Mouse (Mus musculus) right cerebral cortex, adult 18-20 months (tissue): ENCODE data around the gene Serinc5.

Experiments used
- DNase-seq: peaks from one replicate; pipeline ENCODE4 v3.0.0; 2022; ENCODE audit warnings: mixed read lengths

Serinc5 gene

DNA sequence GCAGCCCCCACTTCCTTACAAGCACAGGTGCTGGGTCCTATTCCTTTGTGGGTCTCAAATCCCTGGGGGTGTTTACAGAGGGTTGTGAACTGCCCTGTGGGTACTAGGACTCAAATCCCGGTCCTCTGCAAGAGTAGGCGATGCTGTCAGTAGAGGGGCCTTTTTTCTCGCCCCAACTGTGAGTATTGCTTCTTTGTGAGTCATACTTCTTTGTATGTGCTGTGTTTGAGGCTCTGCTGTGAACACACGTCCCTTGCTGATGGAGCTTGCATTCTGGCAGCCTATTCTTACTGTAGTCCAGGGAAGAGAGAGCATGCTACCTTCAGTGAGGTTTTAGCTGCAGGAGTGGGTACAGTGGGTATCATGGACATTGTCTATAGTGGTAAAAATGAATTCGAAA is 4.3 kb downstream of the Serinc5 start:
- no peak for DNase-seq

- DNase-seq: no peak
Measured at GRCm38 (mm10) chr13:92616459-92616858, 5.6 kb downstream of the Serinc5 start.

DNA sequence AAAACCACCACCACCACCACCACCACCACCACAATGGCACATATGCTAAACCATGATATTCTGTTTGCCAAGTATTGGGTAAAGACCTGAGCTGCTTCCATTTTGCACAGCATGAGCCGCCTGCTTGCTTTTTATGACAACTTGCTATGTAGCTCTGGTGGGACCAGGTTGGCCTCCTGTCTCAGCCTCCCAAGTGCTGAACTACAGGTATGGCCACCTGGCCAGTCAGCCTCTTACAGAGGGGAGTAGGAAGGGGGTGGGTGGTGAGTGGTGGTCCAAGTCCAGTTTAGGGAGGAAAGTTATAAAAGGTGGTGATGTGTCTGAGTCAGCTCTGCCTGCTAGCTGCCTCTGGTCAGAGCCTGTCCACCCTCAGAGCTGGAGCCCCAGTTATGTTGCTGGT is 15.3 kb downstream of the Serinc5 start:
- DNase-seq: no peak

DNA sequence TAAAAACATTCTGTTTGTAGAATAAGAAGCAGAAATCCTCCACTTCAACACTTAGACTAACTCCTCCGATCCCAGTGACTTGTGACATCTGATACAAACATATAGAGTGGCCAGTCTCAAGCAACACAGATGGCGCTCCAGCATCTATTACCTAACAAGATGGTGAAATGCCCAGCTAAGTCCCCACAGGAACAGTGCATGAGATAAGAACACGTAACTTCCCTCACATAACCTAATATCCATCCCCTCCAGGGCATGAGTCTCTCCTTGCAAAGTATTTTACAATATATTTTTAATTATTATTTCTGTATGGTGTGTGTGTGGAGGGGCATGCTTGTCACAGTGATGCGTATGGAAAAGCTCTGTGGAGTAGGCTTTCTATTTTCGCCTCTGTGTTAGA is 15.8 kb downstream of the Serinc5 start:
- no peak for DNase-seq

GRCm38 (mm10) chr13:92629509-92629908 is 18.6 kb downstream of the Serinc5 start:
- DNase-seq: no peak

- no peak for DNase-seq
Measured at GRCm38 (mm10) chr13:92631450-92631849, 20.6 kb downstream of the Serinc5 start.

DNA sequence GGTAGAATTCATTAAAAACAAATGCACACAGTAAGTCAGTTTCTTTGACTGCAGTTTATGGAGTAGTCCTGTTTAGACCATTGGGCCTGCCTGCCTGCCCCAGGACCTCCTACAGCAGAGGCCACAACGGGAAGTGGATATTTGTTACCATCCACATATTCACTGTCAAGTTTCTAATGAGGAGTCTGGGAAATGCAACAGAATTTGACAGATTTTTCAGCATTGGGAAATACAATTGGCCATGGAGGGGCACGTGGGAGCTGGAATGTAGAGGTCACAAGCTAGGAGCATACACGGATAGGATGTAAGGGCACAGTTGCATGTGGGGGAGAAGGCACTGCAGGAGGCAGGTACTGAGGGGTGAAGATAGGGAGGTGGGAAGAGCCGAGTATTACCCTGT is 21.7 kb downstream of the Serinc5 start:
- DNase-seq: no peak

GRCm38 (mm10) chr13:92635040-92635439 is 24.1 kb downstream of the Serinc5 start:
- no peak for DNase-seq

GRCm38 (mm10) chr13:92636226-92636909 is 25.5 kb downstream of the Serinc5 start:
- DNase-seq: no peak

DNA sequence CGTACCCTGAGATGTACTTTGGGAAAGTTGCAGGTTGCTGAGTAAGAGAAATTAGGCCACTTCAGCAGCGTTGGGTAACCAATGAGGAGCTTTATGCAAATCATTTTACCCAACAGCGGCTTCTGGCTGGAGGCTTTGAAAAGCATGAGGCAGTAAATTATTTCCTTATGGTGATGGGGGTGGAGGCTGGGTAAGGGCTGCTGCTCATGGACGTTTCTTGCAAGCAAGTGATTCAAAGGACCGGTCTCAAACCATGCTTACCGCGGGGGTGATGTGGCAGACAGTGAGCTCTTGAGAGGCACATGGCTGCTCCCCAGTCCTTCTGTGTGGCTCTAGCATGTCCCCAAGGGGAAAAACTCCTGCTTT is 26.0 kb downstream of the Serinc5 start:
- DNase-seq: peak; percentile 74

GRCm38 (mm10) chr13:92639093-92640014 is 28.5 kb downstream of the Serinc5 start:
- peak; percentile 93 for DNase-seq

- DNase-seq: no peak
Measured at GRCm38 (mm10) chr13:92644199-92644598, 33.3 kb downstream of the Serinc5 start.

DNA sequence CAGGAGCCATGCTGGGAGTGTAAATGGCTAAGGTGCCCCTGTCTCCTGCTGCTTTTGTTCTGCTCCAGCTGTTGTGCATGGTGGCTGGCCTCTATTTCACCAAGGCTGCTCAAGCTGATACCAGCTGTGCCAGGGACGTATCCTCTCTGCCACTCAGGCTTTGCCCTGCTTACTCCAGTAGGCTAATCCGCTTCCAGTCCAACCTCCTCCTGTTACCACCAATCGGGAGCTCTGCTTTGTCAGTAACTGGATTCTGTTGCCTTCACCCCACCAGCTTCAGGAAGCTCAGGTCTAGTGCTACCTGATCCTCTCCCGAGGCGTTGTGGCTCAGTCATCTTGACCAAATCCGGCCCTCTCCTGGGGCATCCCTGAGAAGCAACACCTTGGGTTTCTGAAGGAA is 33.9 kb downstream of the Serinc5 start:
- DNase-seq: no peak

- DNase-seq: no peak
Measured at GRCm38 (mm10) chr13:92647695-92648094, 36.8 kb downstream of the Serinc5 start.

- DNase-seq: no peak
Measured at GRCm38 (mm10) chr13:92649111-92649510, 38.2 kb downstream of the Serinc5 start.

- DNase-seq: no peak
Measured at GRCm38 (mm10) chr13:92650956-92651355, 40.1 kb downstream of the Serinc5 start.

- no peak for DNase-seq
Measured at GRCm38 (mm10) chr13:92652498-92652897, 41.6 kb downstream of the Serinc5 start.

DNA sequence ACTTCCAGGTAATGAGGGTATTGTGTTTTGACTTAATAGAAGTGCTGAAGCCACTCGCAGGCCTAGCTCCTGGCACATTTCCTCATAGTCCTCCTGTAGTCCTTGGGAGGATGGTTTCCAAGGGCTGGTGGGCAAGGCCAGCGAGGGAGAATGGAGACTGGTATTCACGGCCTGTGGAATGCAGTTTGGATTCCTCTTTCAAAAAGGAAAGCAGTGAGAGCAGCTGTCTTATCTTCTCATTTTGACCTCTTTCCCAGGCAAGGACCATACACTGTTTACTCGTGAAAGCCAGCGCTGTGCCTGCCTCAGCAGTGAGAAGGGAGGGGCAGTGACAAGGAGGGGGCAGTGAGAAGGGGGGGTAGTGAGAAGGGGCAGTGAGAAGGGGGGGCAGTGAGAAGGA is 42.4 kb downstream of the Serinc5 start:
- DNase-seq: no peak

DNA sequence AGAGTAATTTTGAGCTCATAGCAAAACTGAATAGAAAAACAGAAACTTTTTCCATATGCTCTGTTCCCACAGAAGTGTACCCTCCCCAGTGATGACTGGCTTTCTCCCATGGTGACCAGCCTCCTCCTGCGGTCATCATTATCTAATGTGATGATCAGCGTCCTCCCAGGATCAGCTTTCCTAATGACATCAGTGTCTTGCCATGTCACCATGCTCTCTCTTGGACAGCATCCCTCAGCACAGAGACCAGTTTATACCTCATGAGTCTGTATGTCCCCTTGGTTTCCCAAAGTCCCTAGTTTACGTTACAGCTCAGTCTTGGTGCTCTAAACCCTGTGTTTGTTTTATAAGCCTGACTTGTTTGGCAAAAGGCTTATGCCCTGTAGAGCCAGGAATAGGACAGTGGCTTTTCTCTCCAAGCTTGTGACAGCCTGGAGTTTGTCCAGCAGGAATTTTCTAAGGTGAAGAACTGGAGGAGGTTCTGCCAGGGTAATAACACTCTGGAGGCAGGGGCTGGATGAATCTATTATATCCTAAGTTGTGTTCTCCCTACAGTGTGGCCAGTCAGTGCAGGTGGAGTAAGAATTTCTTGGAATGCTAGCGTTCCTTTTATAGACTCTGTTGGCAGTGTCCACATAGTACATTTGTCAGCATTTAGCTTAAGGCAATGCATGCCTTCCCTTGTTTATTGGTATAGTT is 46.1 kb downstream of the Serinc5 start:
- DNase-seq: no peak

GRCm38 (mm10) chr13:92659611-92660010 is 48.7 kb downstream of the Serinc5 start:
- no peak for DNase-seq

- no peak for DNase-seq
Measured at GRCm38 (mm10) chr13:92662555-92663286, 51.8 kb downstream of the Serinc5 start.

GRCm38 (mm10) chr13:92665008-92665407 is 54.1 kb downstream of the Serinc5 start:
- no peak for DNase-seq
